Mouse (Mus musculus): ENCODE measurements around the gene Vmn1r73. TPM values are rescaled to one million over a fixed set of nuclear protein-coding genes. Genes with fewer than 3 reads are reported as not detected.

The Vmn1r73 gene
- polyA plus RNA-seq (2016; fragmentation: Nextera tagmentation; extraction: Ambion mirVana): not detected in 2 replicates

DNA sequence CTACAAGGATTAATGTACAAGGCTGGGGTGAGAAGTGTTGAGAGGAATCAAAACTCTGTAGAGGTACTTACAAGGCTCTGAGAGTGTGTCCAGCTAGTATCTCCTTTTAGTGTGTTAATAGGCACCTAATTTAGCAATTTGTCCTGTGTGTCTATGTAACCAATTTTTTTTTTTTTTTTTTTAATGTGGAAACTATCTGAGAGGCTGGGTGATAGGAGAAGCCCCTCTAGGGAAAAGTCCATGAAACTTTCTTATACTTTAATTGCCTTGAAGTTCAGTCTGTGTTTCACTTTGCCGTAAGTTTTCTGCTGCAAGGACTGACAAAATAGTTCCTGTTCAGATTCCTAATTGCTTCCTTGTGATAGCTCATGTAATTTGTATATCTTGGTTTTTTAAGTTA is at the start of gene Vmn1r73:
Vmn1r73 (plus strand) TSS at position 301 of the 400 bp plus-strand sequence.
- peaks cover 45% of the 10 kb centered on the region for H3K9me3 ChIP-seq
- H3K36me3 ChIP-seq (replicated peaks): no peaks in the 10 kb centered on the region
- 90% methylated on average over 1 of the region's 1 CpGs for WGBS
- H3K27me3 ChIP-seq (replicated peaks; ENCODE audit: low read depth, poor library complexity, severe bottlenecking): no peaks in the 10 kb centered on the region
- H3K4me1 ChIP-seq: no peaks in the 10 kb centered on the region
- DNase-seq (ENCODE audit: low spot score): no peak
- H3K27ac ChIP-seq (replicated peaks): no peak within 1 kb of the TSS
- no peak within 1 kb of the TSS for H3K4me3 ChIP-seq

Other genes with a start within 250 kb of the Vmn1r73 start
- not detected in 2 replicates for gene Zscan4-ps2, start 216.0 kb upstream of the Vmn1r73 start, polyA plus RNA-seq (2016; fragmentation: Nextera tagmentation; extraction: Ambion mirVana)
- gene Zscan4-ps3, start 121.0 kb upstream of the Vmn1r73 start, polyA plus RNA-seq (2016; fragmentation: Nextera tagmentation; extraction: Ambion mirVana): not detected in 2 replicates
- gene Vmn1r72, start 50.1 kb upstream of the Vmn1r73 start, polyA plus RNA-seq (2016; fragmentation: Nextera tagmentation; extraction: Ambion mirVana): not detected in 2 replicates
- not detected in 2 replicates for gene Vmn1r74, start 103.7 kb downstream of the Vmn1r73 start, polyA plus RNA-seq (2016; fragmentation: Nextera tagmentation; extraction: Ambion mirVana)
- not detected in 2 replicates for gene Vmn1r75, start 144.4 kb downstream of the Vmn1r73 start, polyA plus RNA-seq (2016; fragmentation: Nextera tagmentation; extraction: Ambion mirVana)
- gene Vmn1r76, start 207.9 kb downstream of the Vmn1r73 start, polyA plus RNA-seq (2016; fragmentation: Nextera tagmentation; extraction: Ambion mirVana): not detected in 2 replicates